Mouse (Mus musculus) testis, postnatal 14 days (tissue): ENCODE results near the gene Kctd6.
A peak's percentile ranks its signal among the peaks of the same experiment; 100 is the strongest.

Experiments used
- DNase-seq: peaks from one replicate; pipeline ENCODE4 v3.0.0; 2021; ENCODE audit warnings: low spot score

The Kctd6 gene

GRCm38 (mm10) chr14:8214299-8215207, 613 bp downstream of the Kctd6 start:
- peak; percentile 77 for DNase-seq

DNA sequence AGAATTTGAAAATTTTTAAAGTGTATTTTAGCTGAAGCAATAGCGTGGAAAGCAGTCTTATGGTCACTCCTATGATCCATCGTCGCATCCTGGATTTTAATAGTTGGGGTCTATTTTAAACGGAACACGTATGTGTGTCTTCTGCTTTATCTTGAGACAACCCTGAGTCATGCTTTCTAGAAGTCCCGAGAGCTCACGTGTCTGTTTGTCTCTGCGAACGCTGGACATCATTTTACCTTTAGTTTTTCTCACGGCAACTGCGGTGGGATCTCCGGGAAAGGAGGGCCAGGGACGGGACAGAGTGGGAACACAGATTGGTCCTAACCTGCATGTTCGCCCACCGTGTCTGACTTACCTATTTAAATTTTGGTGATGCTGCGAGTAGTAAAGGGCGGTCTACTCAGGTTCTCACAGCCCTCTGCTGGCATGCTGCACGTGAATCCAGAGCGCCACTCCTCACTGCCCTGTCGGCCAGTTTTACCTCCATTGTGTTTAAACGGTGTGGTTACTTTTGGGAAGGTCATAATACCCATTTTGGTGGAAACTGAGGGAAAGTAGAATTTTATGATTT, 1.4 kb downstream of the Kctd6 start:
- no peak for DNase-seq

DNA sequence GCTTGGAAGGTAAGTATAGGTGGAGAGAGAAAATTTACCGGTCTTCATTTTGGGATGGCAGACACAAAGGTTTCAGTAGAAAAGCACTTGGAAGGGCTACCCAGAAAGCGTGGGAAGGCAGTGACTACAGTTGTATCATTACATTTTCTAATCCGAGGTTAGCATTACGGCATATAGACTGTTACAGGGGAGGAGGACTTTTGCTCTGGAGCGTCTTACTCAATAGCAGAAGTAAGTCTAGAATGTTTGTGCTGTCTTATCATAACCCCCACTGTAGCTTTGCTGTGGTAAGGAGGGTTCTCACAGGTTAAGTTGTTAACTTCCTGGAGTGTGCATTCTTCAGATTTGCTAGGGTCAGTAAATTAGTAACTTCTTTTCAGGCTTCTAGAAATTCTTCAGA, 2.2 kb downstream of the Kctd6 start:
- DNase-seq, result no peak

DNA sequence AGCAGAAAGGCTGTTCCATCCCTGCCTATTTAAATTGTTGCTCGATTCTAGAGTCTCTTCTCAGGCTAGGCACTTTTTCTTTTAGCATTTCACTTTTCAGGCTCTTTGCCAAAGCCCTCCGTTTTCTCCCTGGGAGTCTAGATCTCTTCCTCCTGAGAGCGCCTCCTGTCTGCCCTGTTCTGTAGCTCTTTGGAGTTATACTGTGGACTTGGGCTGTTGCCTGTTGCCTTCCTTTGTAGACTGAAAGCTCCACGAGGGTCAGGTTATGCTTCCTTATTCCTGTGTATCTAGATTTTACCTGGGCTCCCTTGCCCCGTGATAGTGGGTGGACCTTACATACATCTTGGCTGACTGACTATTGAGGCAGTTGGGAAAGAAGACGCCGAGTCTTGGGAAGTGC, 4.3 kb downstream of the Kctd6 start:
- no peak for DNase-seq

GRCm38 (mm10) chr14:8218730-8219380, 4.9 kb downstream of the Kctd6 start:
- no peak for DNase-seq

GRCm38 (mm10) chr14:8219876-8220275, 5.9 kb downstream of the Kctd6 start:
- no peak for DNase-seq

- DNase-seq, result no peak
Measured at GRCm38 (mm10) chr14:8220306-8220705, 6.4 kb downstream of the Kctd6 start.

GRCm38 (mm10) chr14:8220912-8221311, 7.0 kb downstream of the Kctd6 start:
- DNase-seq, result no peak

DNA sequence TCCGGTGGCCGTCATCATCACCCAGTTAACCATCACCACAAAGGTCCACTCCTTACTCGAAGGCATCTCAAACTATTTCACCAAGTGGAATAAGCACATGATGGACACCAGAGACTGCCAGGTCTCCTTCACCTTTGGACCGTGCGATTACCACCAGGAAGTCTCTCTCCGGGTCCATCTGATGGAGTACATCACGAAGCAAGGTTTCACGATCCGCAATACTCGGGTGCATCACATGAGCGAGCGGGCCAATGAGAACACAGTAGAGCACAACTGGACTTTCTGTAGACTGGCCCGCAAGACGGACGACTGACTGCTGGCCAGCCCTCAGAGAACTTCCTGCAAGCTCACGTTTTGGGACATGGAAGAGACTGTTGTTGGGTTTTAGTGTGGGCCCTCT, 8.6 kb downstream of the Kctd6 start:
- no peak for DNase-seq

- DNase-seq, result no peak
Measured at GRCm38 (mm10) chr14:8223506-8224293, 9.8 kb downstream of the Kctd6 start.

- no peak for DNase-seq
Measured at GRCm38 (mm10) chr14:8224805-8225204, 10.9 kb downstream of the Kctd6 start.

DNA sequence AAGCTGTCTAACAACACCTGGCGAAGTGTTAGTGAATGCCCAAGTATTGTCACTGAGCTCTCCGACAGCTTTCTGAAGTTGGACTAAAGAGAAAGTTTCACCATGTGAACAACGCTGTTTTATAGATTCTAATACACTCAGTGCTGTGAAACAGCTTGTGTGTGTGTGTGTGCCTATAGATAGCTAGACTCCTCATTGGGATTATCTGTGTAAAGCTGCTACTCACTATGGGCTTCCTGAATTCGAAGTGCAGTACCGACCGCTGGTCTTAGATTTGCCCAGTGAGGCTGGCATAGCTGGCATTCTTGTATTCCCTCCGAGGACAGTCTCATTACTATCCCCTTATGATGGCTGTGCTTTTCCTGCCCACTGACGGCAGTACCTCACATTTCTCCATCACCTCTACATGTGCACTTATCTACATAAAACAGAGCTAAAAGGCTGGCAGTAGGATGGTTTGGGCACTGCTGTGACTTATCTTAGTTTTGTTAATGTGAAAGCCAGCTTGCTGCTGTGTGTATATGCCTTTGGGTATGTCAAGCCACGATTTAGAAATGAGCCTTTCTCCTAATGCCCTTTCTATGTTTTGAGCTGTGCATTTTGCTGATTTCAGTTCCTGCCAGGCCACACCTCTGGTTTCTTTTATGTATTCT, 15.6 kb downstream of the Kctd6 start:
- no peak for DNase-seq

GRCm38 (mm10) chr14:8232155-8232910, 18.4 kb downstream of the Kctd6 start:
- no peak for DNase-seq

- DNase-seq, result no peak
Measured at GRCm38 (mm10) chr14:8233252-8233651, 19.3 kb downstream of the Kctd6 start.

DNA sequence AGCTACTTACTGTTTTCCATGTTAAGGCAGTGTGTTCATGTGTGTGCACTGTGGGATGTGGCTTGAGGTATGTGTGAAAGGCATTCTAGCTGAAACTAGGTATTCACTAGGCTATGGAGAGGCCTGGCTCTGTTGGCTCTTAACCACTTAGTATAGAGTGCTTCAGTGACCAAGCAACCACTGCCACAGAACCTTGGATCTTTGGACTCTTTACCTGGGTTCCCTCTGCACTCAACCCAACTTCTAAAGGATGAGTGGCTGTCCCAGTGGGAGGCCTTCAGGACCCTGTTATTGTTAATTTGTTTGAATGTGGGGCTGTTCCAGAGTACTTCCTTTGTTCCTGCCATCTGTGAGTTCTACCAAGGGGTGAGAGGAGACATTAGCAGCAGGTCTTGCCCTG, 27.9 kb downstream of the Kctd6 start:
- DNase-seq, result no peak

DNA sequence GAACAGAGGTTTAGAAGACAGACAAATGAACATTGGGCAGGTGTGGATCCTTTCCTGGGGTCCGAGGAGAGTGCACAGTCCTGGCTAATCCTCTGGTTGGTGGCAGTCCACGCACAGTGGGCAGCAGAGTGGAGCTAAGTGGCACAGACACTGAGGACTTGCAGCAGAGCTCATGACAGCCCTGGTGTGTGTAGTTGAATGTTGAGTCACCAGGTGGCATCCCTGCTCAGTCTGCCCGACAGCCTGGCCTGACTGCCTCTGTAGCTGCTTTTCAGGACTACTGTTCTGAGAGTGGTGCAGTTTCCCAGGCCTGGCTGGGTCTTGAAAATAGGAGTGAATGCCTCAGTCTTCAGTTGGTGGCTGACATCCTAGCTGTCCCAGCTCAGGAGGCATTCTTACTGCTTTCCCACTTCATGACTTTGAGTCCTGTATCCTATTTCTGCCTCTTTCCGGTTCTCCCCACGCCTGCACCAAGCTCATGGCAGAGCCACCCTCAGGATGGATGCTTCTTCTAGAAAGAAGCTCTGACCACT, 28.5 kb downstream of the Kctd6 start:
- peak; percentile 27 for DNase-seq

DNA sequence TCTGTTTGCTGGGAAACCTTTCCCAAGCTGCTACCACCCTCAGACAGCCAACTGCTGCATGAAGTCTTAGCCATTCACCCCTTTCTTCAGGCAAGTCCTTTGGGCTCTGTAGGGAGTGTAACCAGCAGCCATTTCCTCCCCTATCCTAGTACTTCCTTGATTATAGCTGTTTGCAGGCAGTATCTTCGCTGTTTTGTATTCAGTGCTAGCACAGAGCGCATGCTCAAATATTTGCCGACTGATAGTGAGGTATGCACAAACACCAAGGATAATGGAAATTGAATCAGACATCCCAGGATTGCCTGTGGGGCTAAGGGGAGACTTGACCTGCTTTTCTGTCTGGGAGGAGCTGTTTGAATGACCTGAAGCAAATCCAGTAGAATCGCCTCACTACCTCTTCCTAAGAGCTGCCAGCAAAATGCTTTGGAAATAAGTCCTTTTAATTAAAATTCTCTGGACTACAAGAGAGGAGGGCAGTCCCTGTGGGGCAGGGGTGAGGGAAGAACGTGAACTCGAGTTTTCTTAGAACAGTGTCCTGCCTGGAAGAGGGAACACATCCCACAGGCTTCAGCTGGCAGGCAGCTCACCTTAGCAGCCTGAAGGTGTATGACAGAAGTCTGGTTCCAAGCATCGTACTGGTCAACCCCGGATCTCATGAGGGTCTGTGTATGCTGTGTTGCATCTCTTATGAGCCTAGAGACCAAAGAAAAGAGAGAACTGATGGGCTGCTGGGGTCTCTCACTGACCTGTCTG, 29.4 kb downstream of the Kctd6 start:
- DNase-seq, result no peak

DNA sequence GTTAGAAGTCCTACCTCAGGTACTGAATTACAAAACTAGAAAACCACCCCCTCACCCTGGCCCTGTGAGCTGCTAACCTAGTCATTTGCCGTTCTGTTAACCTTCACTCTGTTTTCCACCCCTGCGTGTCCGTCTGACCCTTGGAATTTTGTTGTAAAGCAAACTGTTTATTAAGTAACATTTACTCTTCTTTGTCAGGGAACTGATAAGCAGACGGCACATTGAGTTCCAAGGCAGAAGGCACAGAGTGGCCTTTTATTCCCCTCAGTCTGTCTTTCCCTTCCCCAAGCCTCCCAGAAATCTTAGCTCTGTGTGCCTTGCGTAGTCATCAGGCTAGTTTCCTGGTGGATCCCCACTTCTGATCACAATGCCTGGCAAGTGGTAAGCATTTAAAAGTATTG, 30.3 kb downstream of the Kctd6 start:
- peak; percentile 72 for DNase-seq

GRCm38 (mm10) chr14:8246878-8247277, 32.9 kb downstream of the Kctd6 start:
- no peak for DNase-seq

DNA sequence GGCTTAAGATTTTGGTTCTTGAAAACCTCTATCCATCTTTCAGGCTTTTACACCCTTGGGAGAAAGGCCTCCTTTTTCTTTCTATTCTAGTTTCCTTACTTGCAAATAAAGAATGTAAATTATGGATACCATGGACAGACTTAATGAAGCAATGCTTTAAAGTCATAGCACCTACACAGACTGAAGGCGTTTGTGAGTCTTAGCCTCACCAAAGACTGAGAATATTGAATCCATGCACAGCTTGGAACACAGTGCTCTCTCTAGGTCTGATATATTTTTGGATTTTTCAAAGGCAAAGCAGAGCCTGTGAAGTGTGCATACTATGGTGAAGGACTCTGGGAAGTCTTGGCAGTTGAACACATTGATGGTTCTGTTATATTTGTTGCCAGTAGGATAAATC, 35.3 kb downstream of the Kctd6 start:
- DNase-seq, result no peak
